Mouse (Mus musculus) lung, adult 2 months (tissue): ENCODE data around the gene Ift74. TPM values are rescaled to one million over a fixed set of nuclear protein-coding genes. Genes with fewer than 3 reads are reported as not detected.
A peak's percentile ranks its signal among the peaks of the same experiment; 100 is the strongest.
"Not testable (repeated sequence)": the region's sequence is repeated elsewhere in the genome, so short reads cannot be mapped to it uniquely, and the experiment has no call there.

ENCODE experiments used
- DNase-seq: peaks from one replicate; pipeline ENCODE4 v3.0.0; 2022
- H3K4me1 ChIP-seq: fragments of 200-500 bp; 2 replicates; pipeline ENCODE4 v1.6.1; 2011; ENCODE audit warnings: low read length; ENCODE audit not compliant: control insufficient read depth, insufficient read depth
- H3K4me3 ChIP-seq: fragments of 200-500 bp; replicated peaks from 2 replicates; pipeline ENCODE3; 2011; ENCODE audit warnings: low read depth, mild to moderate bottlenecking, control low read depth, low read length; ENCODE audit errors: extremely low read depth
- CTCF ChIP-seq: fragments of 200-500 bp; IDR thresholded peaks from 2 replicates; pipeline ENCODE4 v1.5.1; 2011; ENCODE audit warnings: mild to moderate bottlenecking, low read length, control low read depth; ENCODE audit not compliant: insufficient read depth
- POLR2A ChIP-seq: fragments of 200-500 bp; IDR thresholded peaks from 2 replicates; pipeline ENCODE4 v1.6.1; 2011; ENCODE audit warnings: low read depth, mild to moderate bottlenecking, control low read depth, low read length, borderline replicate concordance; ENCODE audit errors: extremely low read depth
- WGBS: fragments of 180-500 bp; shearing (Covaris S2); methylation state at CpG from one replicate; pipeline ENCODE4 v1.1.7; 2018; 5-methylcytosine and 5-hydroxymethylcytosine counted together
- polyA plus RNA-seq: library from polyadenylated mRNA; depleted of rRNA; stranded (reverse); fragments of >200 nt; gene quantifications from 2 replicates; pipeline ENCODE4 v1.2.3, GENCODE M21; 2012

Gene Ift74
- polyA plus RNA-seq, 1 experiment: 1.3 TPM

DNA sequence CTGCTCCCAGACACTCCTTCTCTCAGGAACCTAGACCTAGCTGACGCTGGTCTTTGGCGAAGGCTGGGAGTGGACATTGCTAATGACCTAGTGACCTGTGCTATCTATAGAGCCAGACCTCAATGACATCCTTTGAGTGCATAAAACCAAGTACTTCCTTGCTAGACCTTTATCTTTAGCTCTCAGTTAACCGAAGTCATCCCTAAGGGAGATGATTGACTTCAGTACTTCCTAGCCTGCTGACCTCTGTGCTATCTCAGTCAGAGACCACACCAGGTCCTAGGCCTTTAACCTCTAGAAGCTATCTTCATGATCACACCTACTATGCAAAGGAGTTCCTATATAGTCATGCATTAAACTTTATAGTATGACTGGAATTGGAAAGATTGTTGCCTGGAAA lies 4.0 kb upstream of the Ift74 start:
- Histone ChIP-seq H3K4me1 (no peaks in the 10 kb centered on the region; the same call in 1 of the 2 replicates), H3K4me3 (no peak overlapping the region)
- TF ChIP-seq CTCF: no peak
- TF ChIP-seq POLR2A: no peak
- no peak for DNase-seq
- 63% methylated on average over 3 of the region's 3 CpGs for WGBS

DNA sequence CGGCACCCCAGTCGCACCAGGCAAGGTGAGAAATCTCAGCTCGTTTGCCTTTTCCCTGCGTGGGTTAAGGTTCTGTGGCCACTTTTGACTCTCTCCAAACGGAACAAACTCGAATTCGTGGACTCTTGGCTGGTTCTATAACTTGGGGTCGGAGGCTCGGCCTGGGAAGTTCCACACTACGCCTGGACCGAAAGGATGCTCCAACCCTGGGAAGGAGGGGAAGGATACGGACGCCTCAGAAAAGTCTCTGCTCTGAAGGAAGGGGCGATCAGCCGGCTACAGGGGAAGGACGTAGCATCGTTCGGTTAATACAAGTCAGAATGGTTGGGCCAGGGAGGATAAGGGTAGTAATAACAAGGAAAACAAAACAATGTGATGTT lies 326 bp downstream of the Ift74 start:
- Histone ChIP-seq H3K4me3 (peak overlapping the region; percentile 100), H3K4me1 (no peaks in the 10 kb centered on the region; the same call in 1 of the 2 replicates)
- no peak for TF ChIP-seq POLR2A
- no peak for TF ChIP-seq CTCF
- DNase-seq: no peak
- under 1% methylated on average over 18 of the region's 18 CpGs for WGBS

DNA sequence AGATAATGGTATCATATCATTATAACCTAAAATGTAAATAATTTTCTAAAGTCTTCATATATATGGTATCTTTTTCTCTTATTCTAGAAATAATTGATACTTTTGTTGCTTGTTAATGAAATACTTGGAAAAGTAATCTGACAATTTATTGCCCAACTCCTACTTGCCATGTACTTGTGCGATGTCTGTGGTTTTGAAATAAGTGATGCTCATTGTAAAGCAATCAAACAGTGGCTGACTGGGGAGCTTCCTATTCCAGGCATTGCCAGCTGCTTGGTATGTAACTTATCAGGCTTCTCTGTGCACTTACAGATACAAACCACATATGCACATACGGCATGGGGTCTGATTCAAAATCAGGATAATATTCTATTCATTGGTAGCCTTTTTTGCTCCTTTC lies 5.8 kb downstream of the Ift74 start:
- 73% methylated on average over 2 of the region's 2 CpGs for WGBS
- DNase-seq: no peak
- H3K4me3 ChIP-seq: no peak overlapping the region
- no peaks in the 10 kb centered on the region for H3K4me1 ChIP-seq
- no peak for TF ChIP-seq POLR2A
- no peak for TF ChIP-seq CTCF

DNA sequence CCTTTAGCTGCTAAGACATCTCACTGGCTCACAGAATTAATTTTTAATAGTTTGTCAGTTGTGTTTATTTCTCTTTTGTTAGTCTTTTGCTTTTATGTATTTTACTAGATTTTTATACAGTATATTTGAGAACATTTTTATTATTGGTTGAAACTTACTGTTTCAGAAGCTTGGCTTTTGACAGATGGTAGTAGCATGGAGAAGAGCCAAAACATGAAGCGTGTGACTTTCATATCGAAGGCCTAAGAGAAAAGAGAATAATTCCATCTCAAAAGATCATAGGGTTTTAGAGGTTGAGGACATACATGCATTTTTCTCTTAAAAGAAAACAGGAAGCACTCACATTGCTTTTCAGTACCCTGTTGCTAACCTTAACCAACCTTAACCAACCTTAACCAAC lies 28.9 kb downstream of the Ift74 start:
- TF ChIP-seq POLR2A: no peak
- TF ChIP-seq CTCF: no peak
- 89% methylated on average over 2 of the region's 2 CpGs for WGBS
- Histone ChIP-seq H3K4me1 (no peaks in the 10 kb centered on the region), H3K4me3 (no peak overlapping the region)
- DNase-seq: no peak

GRCm38 (mm10) chr4:94649920-94650319 lies 35.6 kb downstream of the Ift74 start, which contains the start of gene Lrrc19:
Gene Lrrc19 (minus strand): TSS chr4:94650144.
- no peak for DNase-seq
- Histone ChIP-seq H3K4me3 (no peak within 1 kb of the TSS), H3K4me1 (no peaks in the 10 kb centered on the region)
- TF ChIP-seq POLR2A: no peak
- no peak for TF ChIP-seq CTCF
- WGBS: 87% methylated on average over 3 of the region's 3 CpGs

DNA sequence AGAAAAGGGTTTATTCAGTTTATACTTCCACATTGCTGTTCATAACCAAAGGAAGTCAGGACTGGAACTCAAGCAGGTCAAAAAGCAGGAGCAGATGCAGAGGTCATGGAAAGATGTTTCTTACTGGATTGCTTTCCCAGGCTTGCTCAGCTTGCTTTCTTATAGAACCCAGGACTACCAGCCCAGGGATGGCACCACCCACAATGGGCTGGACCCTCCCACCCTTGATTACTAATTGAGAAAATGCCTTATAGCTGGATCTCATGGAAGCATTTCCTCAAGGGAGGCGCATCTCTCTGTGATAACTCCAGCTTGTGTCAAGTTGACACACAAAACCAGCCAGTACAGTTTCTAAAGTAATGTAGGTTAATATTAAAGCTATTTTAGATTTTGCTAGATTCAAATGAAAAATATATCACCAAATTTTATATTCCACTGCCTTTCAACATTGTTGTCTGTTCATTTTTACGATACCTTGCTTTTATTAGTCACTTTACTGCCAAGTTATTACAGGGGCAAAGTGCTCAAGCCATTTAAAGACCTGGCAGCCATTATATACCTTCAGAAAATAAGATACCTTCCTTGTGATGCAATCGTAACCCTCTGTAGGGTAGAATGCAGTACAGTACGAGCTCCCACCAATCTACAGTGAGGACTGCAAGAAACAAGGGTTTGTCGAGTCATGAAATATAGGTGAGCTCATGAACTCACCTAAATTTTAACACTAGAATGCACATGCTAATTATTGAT lies 36.3 kb downstream of the Ift74 start:
- DNase-seq, H3K4me1 ChIP-seq, H3K4me3 ChIP-seq: not testable (repeated sequence)
- WGBS: 91% methylated on average over 5 of the region's 5 CpGs

GRCm38 (mm10) chr4:94669718-94670117 lies 55.4 kb downstream of the Ift74 start:
- no peak for TF ChIP-seq POLR2A
- TF ChIP-seq CTCF: peak; percentile 56; the same call in 1 of the 2 replicates
- WGBS: 25% methylated on average over 1 of the region's 1 CpGs
- H3K4me3 ChIP-seq: no peak overlapping the region
- no peak for DNase-seq
- H3K4me1 ChIP-seq: no peaks in the 10 kb centered on the region

DNA sequence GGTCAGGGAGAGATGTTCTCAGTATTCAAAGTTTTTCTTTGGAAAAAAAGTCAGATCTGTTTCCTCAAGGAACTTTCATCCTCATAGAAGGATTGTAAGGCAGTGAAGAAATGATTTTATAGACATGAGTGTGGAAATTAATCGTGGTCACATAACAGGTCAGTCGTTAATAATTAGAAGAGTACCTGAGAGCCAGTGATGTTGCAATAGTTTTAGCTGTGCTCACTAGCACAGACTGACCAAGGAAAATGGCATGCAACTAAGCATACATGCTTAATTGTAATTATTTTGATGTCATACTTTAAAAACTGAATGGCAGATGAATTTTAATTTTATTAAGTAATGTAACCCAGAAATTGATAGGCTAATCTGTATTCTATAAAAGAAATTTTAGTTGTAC lies 66.4 kb downstream of the Ift74 start:
- no peak for DNase-seq

GRCm38 (mm10) chr4:94681181-94681580 lies 66.9 kb downstream of the Ift74 start:
- H3K4me1 ChIP-seq: peaks cover 4% of the 10 kb centered on the region
- 89% methylated on average over 2 of the region's 2 CpGs for WGBS
- no peak for TF ChIP-seq CTCF
- no peak for TF ChIP-seq POLR2A
- no peak for DNase-seq
- no peak overlapping the region for H3K4me3 ChIP-seq

More for the DNA sequence above, 66.4 kb downstream of the Ift74 start:
- WGBS: 73% methylated on average over 2 of the region's 2 CpGs
- no peak overlapping the region for H3K4me3 ChIP-seq
- TF ChIP-seq CTCF: no peak
- no peak for TF ChIP-seq POLR2A
- peaks cover 4% of the 10 kb centered on the region for H3K4me1 ChIP-seq

DNA sequence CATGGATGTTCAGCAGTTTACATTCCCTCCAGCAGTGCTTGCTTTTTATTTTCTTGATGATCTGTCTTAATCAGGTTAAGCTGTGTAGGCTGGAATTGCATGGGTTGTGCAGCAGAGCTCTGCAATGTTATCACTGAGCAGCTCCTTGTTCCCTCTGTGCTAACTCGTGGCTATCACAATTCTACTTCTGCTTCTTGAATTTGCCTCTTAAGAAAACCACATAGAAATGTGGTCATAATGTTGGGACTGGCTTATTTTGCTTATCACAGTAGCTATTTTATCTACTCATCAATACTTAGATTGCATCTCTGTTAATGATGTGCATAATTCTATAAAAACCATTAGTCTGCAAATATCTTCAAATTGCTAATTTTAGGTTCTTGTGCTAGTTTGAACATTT lies 67.7 kb downstream of the Ift74 start:
- Histone ChIP-seq H3K4me3 (no peak overlapping the region), H3K4me1 (peaks cover 4% of the 10 kb centered on the region)
- no peak for TF ChIP-seq POLR2A
- no peak for TF ChIP-seq CTCF
- no peak for DNase-seq
- WGBS: 56% methylated on average over 1 of the region's 1 CpGs

DNA sequence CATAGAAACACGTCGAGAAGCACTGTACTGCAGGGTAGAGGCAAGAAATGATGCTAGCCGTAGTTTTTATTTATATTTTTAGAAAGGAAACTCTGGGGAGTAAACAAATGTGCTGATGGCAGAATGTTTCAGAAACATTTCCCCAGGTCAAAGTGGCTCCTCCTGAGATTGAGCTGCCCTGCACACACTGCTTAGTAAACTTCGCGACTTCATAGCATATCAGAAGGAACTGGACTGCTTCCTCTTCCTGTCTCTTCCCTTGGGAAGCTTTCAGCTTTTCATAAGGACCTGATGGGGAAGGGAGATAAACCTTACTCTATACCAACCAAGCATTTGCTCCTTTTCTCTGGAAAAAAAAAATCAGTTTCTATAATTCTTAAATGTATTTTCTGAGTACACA lies 69.0 kb downstream of the Ift74 start:
- TF ChIP-seq CTCF: no peak
- no peak for TF ChIP-seq POLR2A
- Histone ChIP-seq H3K4me1 (peaks cover 4% of the 10 kb centered on the region), H3K4me3 (no peak overlapping the region)
- 48% methylated on average over 5 of the region's 5 CpGs for WGBS
- no peak for DNase-seq

DNA sequence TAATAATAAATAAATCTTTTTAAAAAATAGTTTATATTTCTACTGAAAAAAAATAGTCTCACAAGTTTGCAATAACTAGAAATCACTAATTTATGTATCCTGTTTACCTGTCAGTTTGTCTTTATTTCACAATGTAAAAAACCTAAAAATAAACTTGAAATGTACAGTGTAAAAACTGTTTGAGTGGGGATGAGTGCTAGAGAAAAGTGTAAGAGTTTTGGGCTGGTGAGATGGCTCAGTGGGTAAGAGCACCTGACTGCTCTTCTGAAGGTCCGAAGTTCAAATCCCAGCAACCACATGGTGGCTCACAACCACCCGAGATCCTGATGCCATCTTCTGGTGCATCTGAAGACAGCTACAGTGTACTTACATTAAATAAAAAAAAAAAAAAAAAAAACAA lies 75.5 kb downstream of the Ift74 start:
- WGBS: 92% methylated on average over 2 of the region's 2 CpGs
- H3K4me1 ChIP-seq, H3K4me3 ChIP-seq, DNase-seq: not testable (repeated sequence)
